Mouse (Mus musculus): ENCODE data around the gene Vmn1r1.

Vmn1r1 gene

GRCm38 (mm10) chr1:182137204-182138125 lies 26.8 kb downstream of the Vmn1r1 start:
- DNase-seq (ENCODE audit: low spot score in 2 of 2), result no peak

GRCm38 (mm10) chr1:182130830-182131229 lies 33.5 kb downstream of the Vmn1r1 start:
- DNase-seq (ENCODE audit: low spot score in 2 of 2), result no peak

GRCm38 (mm10) chr1:182124924-182125368 lies 39.3 kb downstream of the Vmn1r1 start:
- DNase-seq (ENCODE audit: low spot score in 2 of 2), result peak; percentile 60 to 76

GRCm38 (mm10) chr1:182124506-182124905 lies 39.8 kb downstream of the Vmn1r1 start, which contains the start of gene Srp9:
Gene Srp9, plus strand, starts transcription at chr1:182124737.
- peak; percentile 94 to 97 for DNase-seq (ENCODE audit: low spot score in 2 of 2)

- DNase-seq (ENCODE audit: low spot score in 2 of 2), result no peak
Observed at GRCm38 (mm10) chr1:182122413-182122812, 41.9 kb downstream of the Vmn1r1 start.

- DNase-seq (ENCODE audit: low spot score in 2 of 2), result peak; percentile 39 to 61
Observed at GRCm38 (mm10) chr1:182115651-182116408, 48.5 kb downstream of the Vmn1r1 start.

- DNase-seq (ENCODE audit: low spot score in 2 of 2), result peak; percentile 55 to 60
Observed at GRCm38 (mm10) chr1:182115197-182115596, 49.1 kb downstream of the Vmn1r1 start.

- DNase-seq (ENCODE audit: low spot score in 2 of 2), result no peak
Observed at GRCm38 (mm10) chr1:182113587-182114500, 50.4 kb downstream of the Vmn1r1 start.

GRCm38 (mm10) chr1:182113131-182113530 lies 51.2 kb downstream of the Vmn1r1 start:
- DNase-seq (ENCODE audit: low spot score in 2 of 2), result no peak

- no peak for DNase-seq (ENCODE audit: low spot score in 2 of 2)
Observed at GRCm38 (mm10) chr1:182112385-182112784, 51.9 kb downstream of the Vmn1r1 start.

- DNase-seq (ENCODE audit: low spot score in 2 of 2), result peak; percentile 59 to 73
Observed at GRCm38 (mm10) chr1:182111386-182112317, 52.6 kb downstream of the Vmn1r1 start.

GRCm38 (mm10) chr1:182110708-182111385 lies 53.4 kb downstream of the Vmn1r1 start:
- DNase-seq (ENCODE audit: low spot score in 2 of 2), result no peak

GRCm38 (mm10) chr1:182110185-182110584 lies 54.1 kb downstream of the Vmn1r1 start:
- DNase-seq (ENCODE audit: low spot score in 2 of 2), result no peak

GRCm38 (mm10) chr1:182108397-182109099 lies 55.7 kb downstream of the Vmn1r1 start:
- peak; percentile 40 to 66 for DNase-seq (ENCODE audit: low spot score in 2 of 2)

GRCm38 (mm10) chr1:182107251-182107650 lies 57.0 kb downstream of the Vmn1r1 start:
- DNase-seq (ENCODE audit: low spot score in 2 of 2), result no peak

- DNase-seq (ENCODE audit: low spot score in 2 of 2), result no peak
Observed at GRCm38 (mm10) chr1:182105023-182105422, 59.3 kb downstream of the Vmn1r1 start.

Measured in urinary bladder, postnatal 36 days (tissue).